Mouse (Mus musculus): ENCODE data around the gene Zfhx3. TPM values are rescaled to one million over a fixed set of nuclear protein-coding genes. Genes with fewer than 3 reads are reported as not detected.

The Zfhx3 gene
- polyA plus RNA-seq, 1 experiment from 2014 or later, result 15.0 TPM

- Histone ChIP-seq H3K4me3 (no peak overlapping the region), H3K36me3 (no peaks in the 10 kb centered on the region), H3K9me3 (no peaks in the 10 kb centered on the region), H3K27ac (no peak overlapping the region), H3K4me2 (no peak overlapping the region), H3K27me3 (no peaks in the 10 kb centered on the region), H3K9ac (no peak overlapping the region), H3K4me1 (peaks cover 9% of the 10 kb centered on the region; the same call in 1 of the 2 replicates)
- no peak for ATAC-seq (ENCODE audit: borderline replicate concordance, extremely low read depth, low FRiP score, low TSS enrichment)
- 79% methylated on average over 5 of the region's 5 CpGs for WGBS
Observed at GRCm38 (mm10) chr8:108573295-108574017, 631.0 kb downstream of the Zfhx3 start.

- Histone ChIP-seq H3K27me3 (no peaks in the 10 kb centered on the region), H3K4me3 (no peak overlapping the region), H3K27ac (no peak overlapping the region), H3K9me3 (no peaks in the 10 kb centered on the region), H3K36me3 (no peaks in the 10 kb centered on the region), H3K9ac (no peak overlapping the region), H3K4me1 (peaks cover 15% of the 10 kb centered on the region; the same call in 1 of the 2 replicates), H3K4me2 (no peak overlapping the region)
- WGBS, result 31% methylated on average over 7 of the region's 7 CpGs
- ATAC-seq (ENCODE audit: borderline replicate concordance, extremely low read depth, low FRiP score, low TSS enrichment), result no peak
Observed at GRCm38 (mm10) chr8:108574101-108574500, 631.7 kb downstream of the Zfhx3 start.

- H3K4me2 ChIP-seq, result no peak overlapping the region
- no peaks in the 10 kb centered on the region for H3K9me3 ChIP-seq
- peaks cover 15% of the 10 kb centered on the region; the same call in 1 of the 2 replicates for H3K4me1 ChIP-seq
- H3K4me3 ChIP-seq, result no peak overlapping the region
- H3K27me3 ChIP-seq, result no peaks in the 10 kb centered on the region
- H3K36me3 ChIP-seq, result no peaks in the 10 kb centered on the region
- no peak for ATAC-seq (ENCODE audit: borderline replicate concordance, extremely low read depth, low FRiP score, low TSS enrichment)
- 47% methylated on average over 6 of the region's 7 CpGs for whole genome bisulfite sequencing
- H3K9ac ChIP-seq, result no peak overlapping the region
- H3K27ac ChIP-seq, result no peak overlapping the region
Observed at GRCm38 (mm10) chr8:108577571-108577970, 635.1 kb downstream of the Zfhx3 start.

DNA sequence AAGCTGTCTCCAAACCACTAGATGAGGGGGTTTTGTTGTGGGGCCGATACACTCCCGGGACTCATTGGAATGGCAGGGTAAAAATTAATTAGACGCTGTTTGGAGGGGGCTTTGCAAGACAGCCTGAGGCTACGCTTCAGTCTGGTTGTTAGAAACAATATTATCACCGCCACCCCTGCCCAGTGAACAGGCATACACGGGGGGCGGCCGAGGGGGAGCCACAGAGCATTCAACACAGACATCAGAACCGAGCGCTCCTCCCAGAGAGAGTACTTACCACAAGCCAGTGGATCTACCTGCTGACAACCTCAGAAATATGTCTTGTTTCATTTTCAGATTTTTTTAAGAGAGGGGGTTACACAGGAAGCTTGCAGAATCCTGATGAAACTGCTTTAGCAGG, 635.9 kb downstream of the Zfhx3 start:
- Histone ChIP-seq H3K4me1 (peaks cover 15% of the 10 kb centered on the region; the same call in 1 of the 2 replicates), H3K4me2 (no peak overlapping the region), H3K4me3 (no peak overlapping the region), H3K9me3 (no peaks in the 10 kb centered on the region), H3K27me3 (no peaks in the 10 kb centered on the region), H3K36me3 (no peaks in the 10 kb centered on the region), H3K27ac (no peak overlapping the region), H3K9ac (no peak overlapping the region)
- WGBS, result 70% methylated on average over 10 of the region's 10 CpGs
- no peak for ATAC-seq (ENCODE audit: borderline replicate concordance, extremely low read depth, low FRiP score, low TSS enrichment)

- H3K27me3 ChIP-seq, result no peaks in the 10 kb centered on the region
- WGBS, result 75% methylated on average over 9 of the region's 9 CpGs
- ATAC-seq (ENCODE audit: borderline replicate concordance, extremely low read depth, low FRiP score, low TSS enrichment), result no peak
- H3K36me3 ChIP-seq, result no peaks in the 10 kb centered on the region
- H3K4me3 ChIP-seq, result no peak overlapping the region
- peaks cover 15% of the 10 kb centered on the region; the same call in 1 of the 2 replicates for H3K4me1 ChIP-seq
- no peak overlapping the region for H3K4me2 ChIP-seq
- no peak overlapping the region for H3K27ac ChIP-seq
- no peaks in the 10 kb centered on the region for H3K9me3 ChIP-seq
- H3K9ac ChIP-seq, result no peak overlapping the region
Observed at GRCm38 (mm10) chr8:108579808-108580207, 637.4 kb downstream of the Zfhx3 start.

- no peaks in the 10 kb centered on the region for H3K9me3 ChIP-seq
- H3K27me3 ChIP-seq, result no peaks in the 10 kb centered on the region
- WGBS, result 90% methylated on average over 5 of the region's 5 CpGs
- ATAC-seq (ENCODE audit: borderline replicate concordance, extremely low read depth, low FRiP score, low TSS enrichment), result no peak
- H3K4me2 ChIP-seq, result no peak overlapping the region
- H3K27ac ChIP-seq, result no peak overlapping the region
- no peaks in the 10 kb centered on the region for H3K36me3 ChIP-seq
- H3K4me3 ChIP-seq, result no peak overlapping the region
- H3K9ac ChIP-seq, result no peak overlapping the region
- peaks cover 15% of the 10 kb centered on the region; the same call in 1 of the 2 replicates for H3K4me1 ChIP-seq
Observed at GRCm38 (mm10) chr8:108580364-108580763, 637.9 kb downstream of the Zfhx3 start.

DNA sequence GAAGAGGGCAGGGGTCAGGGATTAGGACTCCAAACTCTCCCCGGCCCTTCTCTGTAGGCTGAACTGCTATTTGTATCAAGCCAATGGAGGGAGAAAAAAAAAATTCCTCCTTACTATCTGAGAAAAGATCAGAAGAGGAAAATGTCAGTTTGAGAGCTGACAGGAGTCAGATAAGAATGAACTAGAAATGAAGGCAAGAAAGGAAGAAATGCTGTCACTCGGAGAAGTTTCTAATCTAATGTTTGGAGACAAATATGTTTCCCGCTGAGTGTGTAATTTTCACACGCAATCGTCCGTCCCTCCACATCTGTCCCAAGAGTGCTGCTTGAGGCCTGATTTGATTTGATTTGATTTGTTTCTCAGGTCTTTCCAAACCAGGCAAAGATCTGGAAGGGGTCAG, 639.1 kb downstream of the Zfhx3 start:
- WGBS, result 54% methylated on average over 6 of the region's 6 CpGs
- Histone ChIP-seq H3K4me2 (no peak overlapping the region), H3K9ac (no peak overlapping the region), H3K4me3 (no peak overlapping the region), H3K9me3 (no peaks in the 10 kb centered on the region), H3K4me1 (peaks cover 15% of the 10 kb centered on the region; the same call in 1 of the 2 replicates), H3K27me3 (no peaks in the 10 kb centered on the region), H3K36me3 (no peaks in the 10 kb centered on the region), H3K27ac (no peak overlapping the region)
- ATAC-seq (ENCODE audit: borderline replicate concordance, extremely low read depth, low FRiP score, low TSS enrichment), result no peak

DNA sequence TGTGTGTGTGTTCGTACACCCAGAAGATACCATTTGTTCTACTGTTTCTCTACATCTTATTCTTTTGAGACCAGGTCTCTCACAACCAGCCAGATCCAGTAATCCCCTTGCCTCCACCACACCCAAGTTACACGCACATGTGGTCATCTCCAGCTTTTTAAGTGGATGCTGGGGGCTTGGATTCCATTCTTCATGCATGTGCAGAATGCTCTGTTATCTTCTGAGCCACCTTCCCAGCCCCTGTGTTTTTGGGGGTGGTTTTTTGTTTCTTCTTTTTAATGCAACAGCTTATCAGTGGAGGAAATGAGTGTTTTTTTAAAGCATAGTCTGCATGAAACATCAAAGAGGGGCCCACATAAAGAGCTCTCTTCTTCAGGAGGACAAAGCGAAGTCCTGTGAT, 639.8 kb downstream of the Zfhx3 start:
- ATAC-seq (ENCODE audit: borderline replicate concordance, extremely low read depth, low FRiP score, low TSS enrichment), result no peak
- H3K4me2 ChIP-seq, result no peak overlapping the region
- 75% methylated on average over 3 of the region's 3 CpGs for WGBS
- H3K27me3 ChIP-seq, result no peaks in the 10 kb centered on the region
- no peaks in the 10 kb centered on the region for H3K9me3 ChIP-seq
- H3K4me1 ChIP-seq, result peaks cover 13% of the 10 kb centered on the region; the same call in 1 of the 2 replicates
- no peak overlapping the region for H3K4me3 ChIP-seq
- no peak overlapping the region for H3K27ac ChIP-seq
- no peaks in the 10 kb centered on the region for H3K36me3 ChIP-seq
- no peak overlapping the region for H3K9ac ChIP-seq

DNA sequence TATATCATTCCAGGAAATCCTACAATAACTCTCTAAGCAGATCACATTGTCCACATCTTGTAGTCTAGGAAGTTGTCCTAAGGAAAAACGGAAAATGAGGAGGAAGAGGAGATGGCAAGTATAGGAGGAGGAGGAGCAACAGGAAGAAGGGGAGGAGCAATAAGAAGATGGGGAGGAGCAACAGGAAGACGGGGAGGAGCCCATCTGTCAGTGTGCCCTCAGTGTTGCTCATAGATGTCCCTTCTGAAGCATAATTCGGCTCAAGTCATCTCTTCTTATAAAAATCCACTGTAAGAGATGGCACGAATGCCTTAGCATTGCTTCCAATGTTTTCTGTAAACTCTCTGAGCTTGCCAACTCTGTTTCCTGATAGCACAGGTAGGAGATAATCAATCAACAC, 640.8 kb downstream of the Zfhx3 start:
- ATAC-seq (ENCODE audit: borderline replicate concordance, extremely low read depth, low FRiP score, low TSS enrichment), result no peak
- 74% methylated on average over 4 of the region's 4 CpGs for WGBS

GRCm38 (mm10) chr8:108583867-108584661, 641.6 kb downstream of the Zfhx3 start:
- H3K9me3 ChIP-seq, result no peaks in the 10 kb centered on the region
- no peak overlapping the region for H3K4me2 ChIP-seq
- no peaks in the 10 kb centered on the region for H3K36me3 ChIP-seq
- H3K4me3 ChIP-seq, result no peak overlapping the region
- H3K27me3 ChIP-seq, result no peaks in the 10 kb centered on the region
- H3K9ac ChIP-seq, result no peak overlapping the region
- 71% methylated on average over 9 of the region's 9 CpGs for WGBS
- H3K4me1 ChIP-seq, result 0 out of 2 replicates have a peak, but pooled peaks cover under 1% of the 10 kb centered on the region
- peak; percentile 39; the same call in 1 of the 2 replicates for ATAC-seq (ENCODE audit: borderline replicate concordance, extremely low read depth, low FRiP score, low TSS enrichment)
- no peak overlapping the region for H3K27ac ChIP-seq

More for the DNA sequence above, 640.8 kb downstream of the Zfhx3 start:
- no peak overlapping the region for H3K9ac ChIP-seq
- H3K4me2 ChIP-seq, result no peak overlapping the region
- H3K27me3 ChIP-seq, result no peaks in the 10 kb centered on the region
- no peaks in the 10 kb centered on the region for H3K36me3 ChIP-seq
- no peak overlapping the region for H3K27ac ChIP-seq
- peaks cover 8% of the 10 kb centered on the region; the same call in 1 of the 2 replicates for H3K4me1 ChIP-seq
- no peak overlapping the region for H3K4me3 ChIP-seq
- no peaks in the 10 kb centered on the region for H3K9me3 ChIP-seq

- Histone ChIP-seq H3K4me1 (no peaks in the 10 kb centered on the region), H3K27ac (no peak overlapping the region), H3K27me3 (no peaks in the 10 kb centered on the region), H3K4me3 (no peak overlapping the region), H3K4me2 (no peak overlapping the region), H3K36me3 (no peaks in the 10 kb centered on the region), H3K9ac (no peak overlapping the region), H3K9me3 (no peaks in the 10 kb centered on the region)
- ATAC-seq (ENCODE audit: borderline replicate concordance, extremely low read depth, low FRiP score, low TSS enrichment), result peak; percentile 62
- WGBS, result 74% methylated on average over 4 of the region's 4 CpGs
Observed at GRCm38 (mm10) chr8:108584662-108584978, 642.2 kb downstream of the Zfhx3 start.

GRCm38 (mm10) chr8:108591037-108591436, 648.6 kb downstream of the Zfhx3 start:
- Histone ChIP-seq H3K9ac (no peak overlapping the region), H3K36me3 (no peaks in the 10 kb centered on the region), H3K27me3 (no peaks in the 10 kb centered on the region), H3K9me3 (no peaks in the 10 kb centered on the region), H3K4me2 (no peak overlapping the region), H3K27ac (no peak overlapping the region), H3K4me3 (no peak overlapping the region), H3K4me1 (peaks cover 28% of the 10 kb centered on the region)
- WGBS, result 47% methylated on average over 7 of the region's 7 CpGs
- no peak for ATAC-seq (ENCODE audit: borderline replicate concordance, extremely low read depth, low FRiP score, low TSS enrichment)

All from lung, embryonic 15.5 days (tissue).